Mouse (Mus musculus) olfactory bulb, adult 2 months (tissue): ENCODE measurements around the gene Nudcd3.

Experiments used
- CTCF ChIP-seq: fragments of 200-500 bp; IDR thresholded peaks from 2 replicates; pipeline ENCODE4 v1.5.1; 2012; ENCODE audit warnings: low read depth, mild to moderate bottlenecking, low read length, moderate library complexity; ENCODE audit not compliant: insufficient read depth
- POLR2A ChIP-seq: fragments of 200-500 bp; IDR thresholded peaks from 2 replicates; pipeline ENCODE4 v1.6.1; 2012; ENCODE audit warnings: mild to moderate bottlenecking, low read depth, low read length, moderate library complexity; ENCODE audit not compliant: insufficient read depth

- TF ChIP-seq CTCF (no peak), POLR2A (no peak)
Observed at GRCm38 (mm10) chr11:6078737-6079136, 121.5 kb downstream of the Nudcd3 start.
